Comparison of ENCODE assay signal across 18 mouse cellular contexts in genomic region chr5:24496756-24497155, GRCm38 (mm10). TPM values are rescaled to one million over a fixed set of nuclear protein-coding genes. Genes with fewer than 3 reads are reported as not detected.
DNase-seq lines count a peak whose midpoint lies in the region; ATAC-seq lines count a peak whose summit lies in the region.
"Had no signal": no experiment of that assay in that cellular context is flagged by ENCODE, and none has a peak within 500 bp of the region (broad histone marks: within the 10 kb centered on the region; RNA-seq: fewer than 3 reads in every experiment).

No protein-coding gene starts in this region.

- peak overlapping the region; percentile 51 for H3K27ac ChIP-seq in forebrain, embryonic 12.5 days
- no peak overlapping the region; the same call in 1 of the 2 replicates for H3K27ac ChIP-seq in forebrain, embryonic 10.5 days
- no peak overlapping the region for H3K27ac ChIP-seq in limb, embryonic 12.5 days
- no peak overlapping the region for H3K27ac ChIP-seq in limb, embryonic 10.5 days
- H3K27ac ChIP-seq in forebrain, embryonic 14.5 days (ENCODE audit: low read depth, low read length): 0 out of 2 replicates have a peak overlapping the region, but pooled peaks have one; percentile 1
- 0 out of 2 replicates have a peak overlapping the region, but pooled peaks have one; percentile 46 for H3K27ac ChIP-seq in neural tube, embryonic 12.5 days
- H3K27ac ChIP-seq: kidney, embryonic 15.5 days; liver, embryonic 14.5 days had no signal

- no peak overlapping the region for H3K4me2 ChIP-seq in forebrain, embryonic 12.5 days
- H3K4me2 ChIP-seq in limb, embryonic 12.5 days: no peak overlapping the region
- H3K4me2 ChIP-seq in forebrain, embryonic 14.5 days (ENCODE audit: low read length): no peak overlapping the region
- no peak overlapping the region for H3K4me2 ChIP-seq in neural tube, embryonic 12.5 days (replicated peaks)
- H3K4me2 ChIP-seq: heart, embryonic 12.5 days; kidney, embryonic 15.5 days had no signal

- H3K4me3 ChIP-seq in forebrain, embryonic 12.5 days (replicated peaks): no peak overlapping the region
- no peak overlapping the region for H3K4me3 ChIP-seq in forebrain, embryonic 10.5 days
- H3K4me3 ChIP-seq in limb, embryonic 12.5 days (replicated peaks): no peak overlapping the region
- H3K4me3 ChIP-seq in limb, embryonic 10.5 days: no peak overlapping the region
- H3K4me3 ChIP-seq in forebrain, embryonic 14.5 days (ENCODE audit: low read depth, low read length): no peak overlapping the region
- no peak overlapping the region for H3K4me3 ChIP-seq in neural tube, embryonic 12.5 days
- H3K4me3 ChIP-seq: heart, embryonic 12.5 days; kidney, embryonic 15.5 days had no signal

- H3K9ac ChIP-seq in forebrain, embryonic 12.5 days: no peak overlapping the region
- H3K9ac ChIP-seq in limb, embryonic 12.5 days (replicated peaks): 0 out of 2 replicates have a peak overlapping the region, but pooled peaks have one; percentile 9
- H3K9ac ChIP-seq in forebrain, embryonic 14.5 days (ENCODE audit: low read length): peak overlapping the region; percentile 6; the same call in 1 of the 2 replicates
- no peak overlapping the region for H3K9ac ChIP-seq in neural tube, embryonic 12.5 days
- H3K9ac ChIP-seq: heart, embryonic 12.5 days; kidney, embryonic 15.5 days; liver, embryonic 14.5 days had no signal

- H3K27me3 ChIP-seq in forebrain, embryonic 12.5 days: peaks cover 57% of the 10 kb centered on the region
- H3K27me3 ChIP-seq in forebrain, embryonic 10.5 days (ENCODE audit: poor library complexity, severe bottlenecking): peaks cover 15% of the 10 kb centered on the region; the same call in 1 of the 2 replicates
- no peaks in the 10 kb centered on the region for H3K27me3 ChIP-seq in limb, embryonic 12.5 days
- H3K27me3 ChIP-seq in limb, embryonic 10.5 days (ENCODE audit: low read depth, poor library complexity, severe bottlenecking): peaks cover under 1% of the 10 kb centered on the region; the same call in 1 of the 2 replicates
- H3K27me3 ChIP-seq in forebrain, embryonic 14.5 days (replicated peaks; ENCODE audit: control insufficient read depth, insufficient read depth, low read length): 0 out of 2 replicates have a peak, but pooled peaks cover 4% of the 10 kb centered on the region
- H3K27me3 ChIP-seq in neural tube, embryonic 12.5 days (replicated peaks): no peaks in the 10 kb centered on the region
- H3K27me3 ChIP-seq: kidney, embryonic 15.5 days had no signal

- peaks cover 78% of the 10 kb centered on the region for H3K36me3 ChIP-seq in forebrain, embryonic 12.5 days (replicated peaks)
- H3K36me3 ChIP-seq in forebrain, embryonic 10.5 days (replicated peaks): peaks cover 100% of the 10 kb centered on the region
- peaks cover 100% of the 10 kb centered on the region for H3K36me3 ChIP-seq in limb, embryonic 12.5 days
- H3K36me3 ChIP-seq in limb, embryonic 10.5 days: peaks cover 100% of the 10 kb centered on the region
- peaks cover 71% of the 10 kb centered on the region for H3K36me3 ChIP-seq in forebrain, embryonic 14.5 days (ENCODE audit: control insufficient read depth, insufficient read depth, low read length)
- H3K36me3 ChIP-seq in neural tube, embryonic 12.5 days: peaks cover 85% of the 10 kb centered on the region

- H3K9me3 ChIP-seq in forebrain, embryonic 12.5 days: no peaks in the 10 kb centered on the region
- no peaks in the 10 kb centered on the region for H3K9me3 ChIP-seq in forebrain, embryonic 10.5 days
- no peaks in the 10 kb centered on the region for H3K9me3 ChIP-seq in limb, embryonic 12.5 days
- no peaks in the 10 kb centered on the region for H3K9me3 ChIP-seq in limb, embryonic 10.5 days (replicated peaks)
- H3K9me3 ChIP-seq in forebrain, embryonic 14.5 days (replicated peaks; ENCODE audit: control insufficient read depth, low read length): no peaks in the 10 kb centered on the region
- H3K9me3 ChIP-seq in neural tube, embryonic 12.5 days: no peaks in the 10 kb centered on the region
- H3K9me3 ChIP-seq: heart, embryonic 12.5 days; kidney, embryonic 15.5 days had no signal

- DNase-seq in forebrain, embryonic 10.5 days (ENCODE audit: extremely low spot score, low spot score): no peak
- no peak for DNase-seq in limb, embryonic 10.5 days (ENCODE audit: low spot score)
- DNase-seq in forebrain, embryonic 14.5 days (ENCODE audit: low spot score): peak; percentile 57
- no peak for DNase-seq in spleen, postnatal 36 days (ENCODE audit: low spot score in 2 of 2)
- no peak for DNase-seq in embryo, embryonic 10.5 days (ENCODE audit: low spot score)
- DNase-seq: adrenal gland, postnatal 10 days; layer of hippocampus, postnatal 36 days; spleen, adult 18-20 months had no signal

- ATAC-seq in forebrain, embryonic 12.5 days (ENCODE audit: low FRiP score): no peak
- ATAC-seq in limb, embryonic 12.5 days (ENCODE audit: insufficient number of reproducible peaks, insufficient read depth, low FRiP score, low TSS enrichment, low read depth): no peak
- peak; percentile 13; the same call in 1 of the 2 replicates for ATAC-seq in forebrain, embryonic 14.5 days
- ATAC-seq in neural tube, embryonic 12.5 days (ENCODE audit: low FRiP score, low read depth): no peak
- ATAC-seq: intestine, embryonic 16.5 days had no signal

- H3K4me1 ChIP-seq in forebrain, embryonic 12.5 days: peaks cover 59% of the 10 kb centered on the region
- peaks cover 41% of the 10 kb centered on the region for H3K4me1 ChIP-seq in forebrain, embryonic 10.5 days
- H3K4me1 ChIP-seq in limb, embryonic 12.5 days (replicated peaks): no peaks in the 10 kb centered on the region
- H3K4me1 ChIP-seq in limb, embryonic 10.5 days: peaks cover 17% of the 10 kb centered on the region
- peaks cover 40% of the 10 kb centered on the region for H3K4me1 ChIP-seq in forebrain, embryonic 14.5 days (ENCODE audit: control insufficient read depth, insufficient read depth, low read length)
- H3K4me1 ChIP-seq in neural tube, embryonic 12.5 days: peaks cover 50% of the 10 kb centered on the region

- 47% methylated on average over 6 of the region's 6 CpGs for WGBS in forebrain, embryonic 12.5 days
- 51% methylated on average over 6 of the region's 6 CpGs for WGBS in forebrain, embryonic 10.5 days
- 69% methylated on average over 6 of the region's 6 CpGs for WGBS in limb, embryonic 12.5 days
- 62% methylated on average over 6 of the region's 6 CpGs for WGBS in limb, embryonic 10.5 days
- 51% methylated on average over 6 of the region's 6 CpGs for WGBS in forebrain, embryonic 14.5 days
- WGBS in neural tube, embryonic 12.5 days: 62% methylated on average over 6 of the region's 6 CpGs

RNA-seq across cellular contexts. Expression of gene Gbx1, which starts 30.2 kb away (rescaled TPM):
- polyA plus RNA-seq in forebrain, embryonic 12.5 days (2016; fragmentation: Nextera tagmentation; extraction: Ambion mirVana): 1.1 and 1.2 TPM in 2 replicates
- 0.09 and 0.21 TPM in 2 replicates for polyA plus RNA-seq in forebrain, embryonic 10.5 days (2016; fragmentation: Nextera tagmentation; extraction: Ambion mirVana)
- 0.05 TPM in 1 of 2 replicates, not detected in the other for polyA plus RNA-seq in limb, embryonic 12.5 days (2016; fragmentation: Nextera tagmentation; extraction: Ambion mirVana)
- polyA plus RNA-seq in limb, embryonic 10.5 days (2016; fragmentation: Nextera tagmentation; extraction: Ambion mirVana): 0.04 TPM in 1 of 2 replicates, not detected in the other
- 0.49 and 0.51 TPM in 2 replicates for polyA plus RNA-seq in forebrain, embryonic 14.5 days (2014; fragmentation: Nextera tagmentation; extraction: Ambion mirVana)
- 11.0 and 12.0 TPM in 2 replicates for polyA plus RNA-seq in neural tube, embryonic 12.5 days (2016; fragmentation: Nextera tagmentation; extraction: Ambion mirVana)
- polyA plus RNA-seq: heart, embryonic 12.5 days; liver, embryonic 14.5 days; lung, embryonic 16.5 days; stomach, embryonic 16.5 days; thymus, postnatal 0 days had no signal

RNA-seq across cellular contexts. Expression of gene Asb10, which starts 44.0 kb away (rescaled TPM):
- polyA plus RNA-seq in forebrain, embryonic 12.5 days (2016; fragmentation: Nextera tagmentation; extraction: Ambion mirVana): 0.10 TPM in 1 of 2 replicates, not detected in the other
- 0.09 and 0.15 TPM in 2 replicates for polyA plus RNA-seq in forebrain, embryonic 10.5 days (2016; fragmentation: Nextera tagmentation; extraction: Ambion mirVana)
- polyA plus RNA-seq in limb, embryonic 12.5 days (2016; fragmentation: Nextera tagmentation; extraction: Ambion mirVana): 0.72 and 1.1 TPM in 2 replicates
- polyA plus RNA-seq in limb, embryonic 10.5 days (2016; fragmentation: Nextera tagmentation; extraction: Ambion mirVana): 0.13 and 0.15 TPM in 2 replicates
- polyA plus RNA-seq in forebrain, embryonic 14.5 days (2014; fragmentation: Nextera tagmentation; extraction: Ambion mirVana): 0.09 and 0.17 TPM in 2 replicates
- 0.37 and 0.82 TPM in 2 replicates for polyA plus RNA-seq in neural tube, embryonic 12.5 days (2016; fragmentation: Nextera tagmentation; extraction: Ambion mirVana)

RNA-seq across cellular contexts. Expression of gene Agap3, which starts 44.8 kb away (rescaled TPM):
- polyA plus RNA-seq in forebrain, embryonic 12.5 days (2016; fragmentation: Nextera tagmentation; extraction: Ambion mirVana): 41.1 and 61.2 TPM in 2 replicates
- 24.1 and 29.0 TPM in 2 replicates for polyA plus RNA-seq in forebrain, embryonic 10.5 days (2016; fragmentation: Nextera tagmentation; extraction: Ambion mirVana)
- 42.0 and 67.8 TPM in 2 replicates for polyA plus RNA-seq in limb, embryonic 12.5 days (2016; fragmentation: Nextera tagmentation; extraction: Ambion mirVana)
- polyA plus RNA-seq in limb, embryonic 10.5 days (2016; fragmentation: Nextera tagmentation; extraction: Ambion mirVana): 39.8 and 42.7 TPM in 2 replicates
- polyA plus RNA-seq in forebrain, embryonic 14.5 days (2014; fragmentation: Nextera tagmentation; extraction: Ambion mirVana): 47.5 and 49.5 TPM in 2 replicates
- polyA plus RNA-seq in neural tube, embryonic 12.5 days (2016; fragmentation: Nextera tagmentation; extraction: Ambion mirVana): 109 and 113 TPM in 2 replicates

RNA-seq across cellular contexts. Expression of gene Tmub1, which starts 49.1 kb away (rescaled TPM):
- 28.6 and 30.7 TPM in 2 replicates for polyA plus RNA-seq in forebrain, embryonic 12.5 days (2016; fragmentation: Nextera tagmentation; extraction: Ambion mirVana)
- 28.4 and 31.8 TPM in 2 replicates for polyA plus RNA-seq in forebrain, embryonic 10.5 days (2016; fragmentation: Nextera tagmentation; extraction: Ambion mirVana)
- polyA plus RNA-seq in limb, embryonic 12.5 days (2016; fragmentation: Nextera tagmentation; extraction: Ambion mirVana): 21.0 and 21.8 TPM in 2 replicates
- polyA plus RNA-seq in limb, embryonic 10.5 days (2016; fragmentation: Nextera tagmentation; extraction: Ambion mirVana): 22.1 and 24.2 TPM in 2 replicates
- polyA plus RNA-seq in forebrain, embryonic 14.5 days (2014; fragmentation: Nextera tagmentation; extraction: Ambion mirVana): 45.5 and 47.5 TPM in 2 replicates
- polyA plus RNA-seq in neural tube, embryonic 12.5 days (2016; fragmentation: Nextera tagmentation; extraction: Ambion mirVana): 35.3 and 40.0 TPM in 2 replicates

RNA-seq across cellular contexts. Expression of gene Fastk, which starts 51.7 kb away (rescaled TPM):
- polyA plus RNA-seq in forebrain, embryonic 12.5 days (2016; fragmentation: Nextera tagmentation; extraction: Ambion mirVana): 97.1 and 102 TPM in 2 replicates
- 106 and 108 TPM in 2 replicates for polyA plus RNA-seq in forebrain, embryonic 10.5 days (2016; fragmentation: Nextera tagmentation; extraction: Ambion mirVana)
- polyA plus RNA-seq in limb, embryonic 12.5 days (2016; fragmentation: Nextera tagmentation; extraction: Ambion mirVana): 105 TPM in 2 replicates
- polyA plus RNA-seq in limb, embryonic 10.5 days (2016; fragmentation: Nextera tagmentation; extraction: Ambion mirVana): 101 and 118 TPM in 2 replicates
- 89.3 and 94.3 TPM in 2 replicates for polyA plus RNA-seq in forebrain, embryonic 14.5 days (2014; fragmentation: Nextera tagmentation; extraction: Ambion mirVana)
- polyA plus RNA-seq in neural tube, embryonic 12.5 days (2016; fragmentation: Nextera tagmentation; extraction: Ambion mirVana): 114 TPM in 2 replicates

Comparison
In these comparisons a context has a peak if more than half of its experiments do, and no peak if none do; other contexts are left out.
1. H3K27ac ChIP-seq: peak in forebrain, embryonic 12.5 days (single experiment), forebrain, embryonic 14.5 days (single experiment) and neural tube, embryonic 12.5 days (single experiment); none in forebrain, embryonic 10.5 days (single experiment), limb, embryonic 12.5 days (single experiment) and limb, embryonic 10.5 days (single experiment).
2. H3K9ac ChIP-seq: peak in limb, embryonic 12.5 days (single experiment) and forebrain, embryonic 14.5 days (single experiment); none in forebrain, embryonic 12.5 days (single experiment) and neural tube, embryonic 12.5 days (single experiment).